Mouse (Mus musculus) heart, postnatal 4 days (tissue): ENCODE data around the gene Gm10750. TPM values are rescaled to one million over a fixed set of nuclear protein-coding genes. Genes with fewer than 3 reads are reported as not detected.
"Not testable (repeated sequence)": the region's sequence is repeated elsewhere in the genome, so short reads cannot be mapped to it uniquely, and the experiment has no call there.

Source experiments
- DNase-seq: peaks from one replicate; pipeline ENCODE4 v3.0.0; 2021
- total RNA-seq, 2 experiments: library from RNA; stranded (reverse); gene quantifications; 2 replicates each; pipeline ENCODE4 v1.2.3; 2021

Gene Gm10750
- total RNA-seq, result not detected

- not testable (repeated sequence) for DNase-seq
Observed at GRCm38 (mm10) chr2:149017137-149017536, at the start of gene Gm10750. Gm10750 (minus strand) TSS chr2:149017237.

- no peak for DNase-seq
Observed at GRCm38 (mm10) chr2:149004826-149005225, 12.2 kb downstream of the Gm10750 start.

GRCm38 (mm10) chr2:149003151-149003550 lies 13.9 kb downstream of the Gm10750 start, which contains the start of gene Gm1330:
Gm1330 (minus strand) TSS chr2:149003251.
- no peak for DNase-seq

GRCm38 (mm10) chr2:148995133-148995532 lies 21.9 kb downstream of the Gm10750 start:
- DNase-seq, result no peak

Other genes starting within 250 kb of the Gm10750 start
- not detected for gene Cst11, start 245.7 kb downstream of the Gm10750 start, total RNA-seq
- gene 8030411F24Rik, start 235.2 kb downstream of the Gm10750 start, total RNA-seq, result not detected
- gene Cst12, start 227.9 kb downstream of the Gm10750 start, total RNA-seq, result 1 to 10 TPM; 1.4 to 1.7 TPM
- gene Cst8, start 218.5 kb downstream of the Gm10750 start, total RNA-seq, result not detected
- gene Cst13, start 197.2 kb downstream of the Gm10750 start, total RNA-seq, result not detected
- gene Cst9, start 182.1 kb downstream of the Gm10750 start, total RNA-seq, result 1 to 10 TPM; 3.1 to 4.1 TPM
- gene 9230104L09Rik, start 152.2 kb downstream of the Gm10750 start, total RNA-seq, result under 1 TPM in 1 of 2 experiments, not detected in 1; 0.72 TPM
- 100 to 1,000 TPM; 527 to 580 TPM for gene Cst3, start 141.5 kb downstream of the Gm10750 start, total RNA-seq
- gene Gm1330, start 14.0 kb downstream of the Gm10750 start, total RNA-seq, result not detected